Mouse (Mus musculus) heart, adult 2 months (tissue): ENCODE measurements around the gene Pex11b. TPM values are rescaled to one million over a fixed set of nuclear protein-coding genes. Genes with fewer than 3 reads are reported as not detected.

ENCODE experiments used
- DNase-seq, 2 experiments: peaks; one replicate each; pipeline ENCODE4 v3.0.0; 2021
- H3K27ac ChIP-seq: fragments of 200-600 bp; 2 replicates; pipeline ENCODE4 v1.8.1; 2022
- H3K27me3 ChIP-seq: fragments of 200-500 bp; 2 replicates; pipeline ENCODE4 v1.6.1; 2012; ENCODE audit warnings: mild to moderate bottlenecking, low read length, inconsistent platforms, mixed read lengths; ENCODE audit not compliant: control insufficient read depth, insufficient read depth
- H3K36me3 ChIP-seq: fragments of 200-500 bp; 2 replicates; pipeline ENCODE4 v1.6.1; 2012; ENCODE audit warnings: low read length, inconsistent platforms; ENCODE audit not compliant: control insufficient read depth, insufficient read depth
- H3K4me1 ChIP-seq: fragments of 200-500 bp; 2 replicates; pipeline ENCODE4 v1.6.1; 2011; ENCODE audit warnings: low read length; ENCODE audit not compliant: control insufficient read depth, insufficient read depth
- H3K4me3 ChIP-seq: fragments of 200-600 bp; 2 replicates; pipeline ENCODE4 v1.8.1; 2022
- H3K79me2 ChIP-seq: fragments of 200-500 bp; replicated peaks from 2 replicates; pipeline ENCODE4 v1.6.1; 2012; ENCODE audit warnings: mild to moderate bottlenecking, inconsistent platforms, low read length, moderate library complexity, mixed read lengths; ENCODE audit not compliant: control insufficient read depth, insufficient read depth
- H3K9ac ChIP-seq: fragments of 200-500 bp; 2 replicates; pipeline ENCODE4 v1.6.1; 2012; ENCODE audit warnings: low read depth, mild to moderate bottlenecking, control low read depth, inconsistent platforms, low read length, mixed read lengths
- CTCF ChIP-seq: fragments of 200-600 bp; IDR thresholded peaks from 2 replicates; pipeline ENCODE4 v1.8.1; 2022; ENCODE audit warnings: antibody characterized with exemption, mild to moderate bottlenecking, moderate library complexity
- EP300 ChIP-seq: fragments of 200-500 bp; IDR thresholded peaks from 2 replicates; pipeline ENCODE4 v1.6.1; 2011; ENCODE audit warnings: low read depth, low read length, control low read depth; ENCODE audit not compliant: insufficient read depth
- POLR2A ChIP-seq: fragments of 200-500 bp; IDR thresholded peaks from 2 replicates; pipeline ENCODE4 v1.6.1; 2011; ENCODE audit warnings: mild to moderate bottlenecking, low read depth, low read length, control low read depth; ENCODE audit not compliant: insufficient read depth
- WGBS: fragments of 180-500 bp; shearing (Covaris S2); methylation state at CpG from one replicate; pipeline ENCODE4 v1.1.7; 2018; 5-methylcytosine and 5-hydroxymethylcytosine counted together
- intact Hi-C: fragments of 180-260 bp; cut with DNase I; formaldehyde crosslinking; loops from one replicate; pipeline ENCODE4 v1.15.1; 2025
- polyA plus RNA-seq: library from polyadenylated mRNA; depleted of rRNA; stranded (reverse); fragments of >200 nt; gene quantifications from 2 replicates; pipeline ENCODE4 v1.2.3, GENCODE M21; 2012; rRNA removed
- total RNA-seq, 2 experiments: library from RNA; stranded (reverse); gene quantifications; 2 replicates each; pipeline ENCODE4 v1.2.3; 2021

Pex11b gene
- total and polyA plus RNA-seq, 3 experiments: 32.2 to 41.3 (median 36.4) TPM

DNA sequence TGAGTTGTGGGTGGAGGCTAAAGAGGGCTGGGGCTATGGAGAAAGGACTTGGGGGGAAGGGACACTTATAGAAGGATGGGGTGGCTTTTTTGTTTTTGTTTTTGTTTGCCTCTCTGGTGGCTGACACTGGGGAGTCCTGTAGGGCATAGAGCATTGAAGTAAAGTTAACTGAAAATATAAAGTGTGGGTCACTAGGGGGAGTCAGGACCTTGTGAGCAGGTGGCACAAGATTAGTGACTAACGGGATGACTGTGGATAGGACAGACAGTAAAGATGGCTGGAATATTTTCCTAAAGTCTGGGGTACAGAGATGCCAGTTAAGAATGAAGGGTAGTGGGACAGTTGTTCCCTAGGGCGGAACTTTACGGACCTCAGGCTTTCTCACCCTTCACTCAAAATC, 55.1 kb downstream of the Pex11b start:
- H3K79me2 ChIP-seq: no peaks in the 10 kb centered on the region
- H3K27ac ChIP-seq: no peak overlapping the region
- TF ChIP-seq POLR2A (no peak), EP300 (no peak), CTCF (peak; percentile 32)
- no peaks in the 10 kb centered on the region for H3K27me3 ChIP-seq
- 52% methylated on average over 3 of the region's 3 CpGs for WGBS
- H3K9ac ChIP-seq: no peak overlapping the region
- H3K4me1 ChIP-seq: no peaks in the 10 kb centered on the region
- H3K36me3 ChIP-seq: no peaks in the 10 kb centered on the region
- DNase-seq: no peak
- intact Hi-C loops: no loop called here
- H3K4me3 ChIP-seq: no peak overlapping the region

DNA sequence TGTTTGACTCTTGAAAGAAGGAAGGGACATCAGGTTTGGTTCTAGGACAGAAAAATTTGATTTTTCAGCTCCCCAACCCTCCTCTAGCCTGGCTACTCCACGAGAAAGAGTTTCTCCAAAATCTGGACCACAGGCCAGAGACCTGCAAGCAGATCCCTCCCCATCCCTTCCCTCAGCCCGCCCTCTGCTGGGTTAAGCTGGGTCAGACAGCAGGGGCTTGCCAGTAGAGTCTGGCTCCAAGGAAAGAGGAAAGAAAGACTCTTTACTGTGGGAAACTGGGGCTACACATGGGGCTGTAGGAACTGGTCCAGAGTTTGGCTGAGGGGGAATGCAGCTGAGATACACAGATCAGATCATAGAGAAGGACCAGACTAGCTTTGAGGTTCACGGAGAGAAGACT, 57.3 kb downstream of the Pex11b start:
- intact Hi-C loops: no loop called here

DNA sequence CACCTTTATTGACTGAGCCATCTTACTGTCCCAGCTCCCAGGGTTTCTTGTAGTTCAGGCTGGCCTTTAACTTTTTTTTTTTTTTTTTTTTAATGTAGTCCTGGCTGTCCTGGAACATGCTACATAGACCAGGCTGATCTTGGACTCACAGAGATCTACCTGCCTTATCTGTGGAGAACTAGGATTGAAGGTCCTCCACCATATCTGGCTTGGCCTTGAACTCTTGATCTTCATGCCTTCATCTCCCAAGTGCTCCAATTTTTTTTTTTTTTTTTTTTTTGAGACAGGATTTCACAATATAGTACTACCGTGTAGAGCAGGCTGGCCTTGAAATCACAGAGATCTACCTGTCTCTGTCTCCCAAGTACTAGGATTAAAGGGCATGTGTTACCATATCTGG, 58.4 kb downstream of the Pex11b start:
- Histone ChIP-seq H3K36me3 (peaks cover 2% of the 10 kb centered on the region), H3K79me2 (0 out of 2 replicates have a peak, but pooled peaks cover 2% of the 10 kb centered on the region), H3K4me3 (no peak overlapping the region), H3K27ac (no peak overlapping the region), H3K4me1 (no peaks in the 10 kb centered on the region; the same call in 1 of the 2 replicates), H3K9ac (no peak overlapping the region), H3K27me3 (no peaks in the 10 kb centered on the region)
- intact Hi-C loops: no loop called here
- DNase-seq: no peak
- WGBS: 86% methylated on average over 1 of the region's 1 CpGs
- no peak for TF ChIP-seq POLR2A

More for the DNA sequence above, 57.3 kb downstream of the Pex11b start:
- Histone ChIP-seq H3K9ac (no peak overlapping the region), H3K36me3 (peaks cover 2% of the 10 kb centered on the region), H3K4me3 (no peak overlapping the region), H3K27me3 (no peaks in the 10 kb centered on the region), H3K4me1 (no peaks in the 10 kb centered on the region; the same call in 1 of the 2 replicates), H3K27ac (no peak overlapping the region), H3K79me2 (0 out of 2 replicates have a peak, but pooled peaks cover 2% of the 10 kb centered on the region)
- peak; percentile 40 to 53 for DNase-seq
- TF ChIP-seq EP300: no peak
- no peak for TF ChIP-seq POLR2A
- TF ChIP-seq CTCF: peak; percentile 49
- 16% methylated on average over 3 of the region's 3 CpGs for WGBS

Other genes with a start within 250 kb of the Pex11b start
- gene BC107364, start 183.1 kb upstream of the Pex11b start, total RNA-seq: not detected
- gene BC107364, start 183.1 kb upstream of the Pex11b start, polyA plus RNA-seq: 0.15 TPM in 1 of 2 replicates, not detected in the other
- 100 to 1,000 TPM; 289 to 295 TPM for gene Hfe2, start 110.2 kb upstream of the Pex11b start, total RNA-seq
- 199 and 261 TPM in 2 replicates for gene Hfe2, start 110.2 kb upstream of the Pex11b start, polyA plus RNA-seq
- 100 to 1,000 TPM; 276 to 338 TPM for gene Txnip, start 77.4 kb upstream of the Pex11b start, total RNA-seq
- gene Txnip, start 77.4 kb upstream of the Pex11b start, polyA plus RNA-seq: 515 and 744 TPM in 2 replicates
- gene Gm16253, start 58.4 kb upstream of the Pex11b start, total RNA-seq: 1 to 10 TPM; 1.8 to 2.8 TPM
- not detected in 2 replicates for gene Gm16253, start 58.4 kb upstream of the Pex11b start, polyA plus RNA-seq
- gene Polr3gl, start 41.2 kb upstream of the Pex11b start, total RNA-seq: 10 to 100 TPM; 24.3 to 35.0 TPM
- 20.1 and 21.9 TPM in 2 replicates for gene Polr3gl, start 41.2 kb upstream of the Pex11b start, polyA plus RNA-seq
- 1 to 10 TPM; 1.3 to 2.4 TPM for gene Ankrd34a, start 38.7 kb upstream of the Pex11b start, total RNA-seq
- gene Ankrd34a, start 38.7 kb upstream of the Pex11b start, polyA plus RNA-seq: 2.1 and 3.1 TPM in 2 replicates
- gene Lix1l, start 34.2 kb upstream of the Pex11b start, total RNA-seq: 10 to 100 TPM; 24.7 to 25.3 TPM
- gene Lix1l, start 34.2 kb upstream of the Pex11b start, polyA plus RNA-seq: 25.2 and 39.9 TPM in 2 replicates
- 10 to 100 TPM; 29.5 to 33.9 TPM for gene Rbm8a, start 5.4 kb upstream of the Pex11b start, total RNA-seq
- gene Rbm8a, start 5.4 kb upstream of the Pex11b start, polyA plus RNA-seq: 8.4 and 12.0 TPM in 2 replicates
- gene Gm42957, start 98 bp downstream of the Pex11b start, total RNA-seq: under 1 TPM in 1 of 2 experiments, not detected in 1; 0.30 TPM
- 0.04 and 0.15 TPM in 2 replicates for gene Gm42957, start 98 bp downstream of the Pex11b start, polyA plus RNA-seq
- under 1 TPM; 0.70 to 0.91 TPM for gene Itga10, start 10.2 kb downstream of the Pex11b start, total RNA-seq
- 1.5 and 2.9 TPM in 2 replicates for gene Itga10, start 10.2 kb downstream of the Pex11b start, polyA plus RNA-seq
- gene Ankrd35, start 34.8 kb downstream of the Pex11b start, total RNA-seq: 1 to 10 TPM in 1 of 2 experiments, under 1 TPM in 1; 0.80 to 1.2 TPM
- gene Ankrd35, start 34.8 kb downstream of the Pex11b start, polyA plus RNA-seq: 1.2 and 1.5 TPM in 2 replicates
- gene Pias3, start 61.0 kb downstream of the Pex11b start, total RNA-seq: 10 to 100 TPM; 10.3 to 11.7 TPM
- 20.6 and 20.7 TPM in 2 replicates for gene Pias3, start 61.0 kb downstream of the Pex11b start, polyA plus RNA-seq
- gene Nudt17, start 73.2 kb downstream of the Pex11b start, total RNA-seq: 1 to 10 TPM; 2.6 to 3.1 TPM
- gene Nudt17, start 73.2 kb downstream of the Pex11b start, polyA plus RNA-seq: 4.8 and 5.0 TPM in 2 replicates
- gene Polr3c, start 92.3 kb downstream of the Pex11b start, total RNA-seq: 10 to 100 TPM; 22.4 to 24.4 TPM
- gene Polr3c, start 92.3 kb downstream of the Pex11b start, polyA plus RNA-seq: 21.2 and 33.5 TPM in 2 replicates
- 10 to 100 TPM; 22.6 to 25.4 TPM for gene Rnf115, start 92.3 kb downstream of the Pex11b start, total RNA-seq
- gene Rnf115, start 92.3 kb downstream of the Pex11b start, polyA plus RNA-seq: 11.4 and 19.7 TPM in 2 replicates
- not detected for gene Pdzk1, start 193.9 kb downstream of the Pex11b start, total RNA-seq
- 0.10 TPM in 1 of 2 replicates, not detected in the other for gene Pdzk1, start 193.9 kb downstream of the Pex11b start, polyA plus RNA-seq
- not detected for gene Cd160, start 194.0 kb downstream of the Pex11b start, total RNA-seq
- gene Cd160, start 194.0 kb downstream of the Pex11b start, polyA plus RNA-seq: 0.06 TPM in 1 of 2 replicates, not detected in the other